Mouse (Mus musculus) cerebellum, adult 2 months (tissue): ENCODE data around the gene Ace. TPM values are rescaled to one million over a fixed set of nuclear protein-coding genes. Genes with fewer than 3 reads are reported as not detected.

Experiments used
- DNase-seq, 2 experiments: peaks; one replicate each; pipeline ENCODE4 v3.0.0; 2021
- H3K27ac ChIP-seq: fragments of 200-500 bp; 2 replicates; pipeline ENCODE4 v1.5.1; 2012; ENCODE audit warnings: low read length, control low read depth, inconsistent platforms; ENCODE audit not compliant: insufficient read depth
- H3K27me3 ChIP-seq: fragments of 200-500 bp; 2 replicates; pipeline ENCODE4 v1.6.1; 2012; ENCODE audit warnings: inconsistent platforms, mild to moderate bottlenecking, low read length, moderate library complexity; ENCODE audit not compliant: control insufficient read depth, insufficient read depth
- H3K4me1 ChIP-seq: fragments of 200-500 bp; 2 replicates; pipeline ENCODE4 v1.6.1; 2011; ENCODE audit warnings: low read length; ENCODE audit not compliant: control insufficient read depth, insufficient read depth
- H3K4me3 ChIP-seq: fragments of 200-500 bp; replicated peaks from 2 replicates; pipeline ENCODE3; 2011; ENCODE audit warnings: mild to moderate bottlenecking, low read depth, low read length, control low read depth; ENCODE audit not compliant: insufficient read depth
- CTCF ChIP-seq: fragments of 200-500 bp; IDR thresholded peaks from 2 replicates; pipeline ENCODE4 v1.5.1; 2011; ENCODE audit warnings: low read depth, mild to moderate bottlenecking, control low read depth, low read length, moderate library complexity, borderline replicate concordance; ENCODE audit not compliant: insufficient read depth
- POLR2A ChIP-seq: fragments of 200-500 bp; IDR thresholded peaks from 2 replicates; pipeline ENCODE4 v1.6.1; 2011; ENCODE audit warnings: low read length, control low read depth, borderline replicate concordance; ENCODE audit not compliant: insufficient read depth
- WGBS: fragments of 180-500 bp; shearing (Covaris S2); methylation state at CpG from one replicate; pipeline ENCODE4 v1.1.7; 2018; 5-methylcytosine and 5-hydroxymethylcytosine counted together
- polyA plus RNA-seq: library from polyadenylated mRNA; depleted of rRNA; stranded (reverse); fragments of >200 nt; gene quantifications from 2 replicates; pipeline ENCODE4 v1.2.3, GENCODE M21; 2012

Gene Ace
- polyA plus RNA-seq, 1 experiment, result 13.6 TPM

DNA sequence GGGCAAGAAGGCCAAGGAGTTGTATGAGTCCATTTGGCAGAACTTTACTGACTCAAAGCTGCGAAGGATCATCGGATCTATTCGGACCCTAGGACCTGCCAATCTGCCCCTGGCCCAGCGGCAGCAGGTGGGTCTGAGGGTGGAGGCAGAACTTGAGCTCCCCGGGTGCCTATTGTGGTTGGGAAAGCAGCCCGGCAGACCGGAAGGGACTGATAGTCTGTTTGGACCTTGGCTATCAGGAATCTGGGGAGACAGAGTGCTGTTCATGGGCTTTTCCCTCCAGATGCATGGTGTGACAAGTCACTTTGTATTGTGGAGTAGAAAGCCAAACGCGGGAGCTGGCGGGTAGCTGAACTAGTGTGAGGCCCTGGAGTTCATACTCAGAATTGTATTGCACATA lies 1.2 kb downstream of the Ace start:
- Histone ChIP-seq H3K27me3 (no peaks in the 10 kb centered on the region), H3K27ac (no peak overlapping the region), H3K4me3 (no peak overlapping the region), H3K4me1 (peaks cover 8% of the 10 kb centered on the region)
- WGBS, result 63% methylated on average over 10 of the region's 10 CpGs
- DNase-seq, result no peak
- TF ChIP-seq CTCF (no peak), POLR2A (no peak)

DNA sequence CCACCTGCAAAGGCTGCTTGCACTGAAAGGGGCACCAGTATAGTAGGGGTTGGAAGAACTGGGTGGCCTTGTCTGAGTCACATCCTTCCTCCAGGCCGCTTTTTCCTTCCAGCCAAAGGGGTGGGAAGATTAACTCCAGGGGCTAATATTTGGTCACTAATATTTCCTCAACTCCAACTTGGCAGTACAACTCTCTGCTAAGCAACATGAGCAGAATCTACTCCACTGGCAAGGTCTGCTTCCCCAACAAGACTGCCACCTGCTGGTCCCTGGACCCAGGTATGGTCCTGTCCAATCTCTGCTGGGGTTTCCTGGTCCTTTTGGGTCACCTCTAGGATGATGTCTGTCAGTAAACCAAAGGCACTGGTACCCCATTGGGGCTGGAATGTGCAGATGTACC lies 1.8 kb downstream of the Ace start:
- Histone ChIP-seq H3K27me3 (no peaks in the 10 kb centered on the region), H3K27ac (no peak overlapping the region), H3K4me1 (peaks cover 13% of the 10 kb centered on the region), H3K4me3 (no peak overlapping the region)
- no peak for DNase-seq
- TF ChIP-seq POLR2A, result no peak
- peak; percentile 52 for TF ChIP-seq CTCF
- 71% methylated on average over 1 of the region's 1 CpGs for WGBS

DNA sequence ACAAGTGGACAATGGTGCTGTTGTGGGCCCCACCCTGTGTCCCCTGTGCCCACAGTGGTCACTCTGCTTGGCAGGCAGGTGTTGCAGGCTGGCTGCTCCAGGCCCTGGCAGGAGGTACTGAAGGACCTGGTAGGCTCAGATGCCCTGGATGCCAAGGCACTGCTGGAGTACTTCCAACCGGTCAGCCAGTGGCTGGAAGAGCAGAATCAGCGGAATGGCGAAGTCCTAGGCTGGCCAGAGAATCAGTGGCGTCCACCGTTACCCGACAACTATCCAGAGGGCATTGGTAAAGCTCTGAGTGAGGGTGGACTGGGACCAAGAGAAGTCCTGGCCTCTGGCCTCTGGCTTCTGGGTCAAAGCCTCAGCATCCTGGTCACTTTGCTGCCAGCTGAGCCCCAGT lies 6.8 kb downstream of the Ace start:
- Histone ChIP-seq H3K4me3 (no peak overlapping the region), H3K4me1 (peaks cover 29% of the 10 kb centered on the region), H3K27ac (no peak overlapping the region), H3K27me3 (no peaks in the 10 kb centered on the region)
- WGBS, result 27% methylated on average over 6 of the region's 6 CpGs
- peak; percentile 62 to 68 for DNase-seq
- TF ChIP-seq CTCF, result no peak

DNA sequence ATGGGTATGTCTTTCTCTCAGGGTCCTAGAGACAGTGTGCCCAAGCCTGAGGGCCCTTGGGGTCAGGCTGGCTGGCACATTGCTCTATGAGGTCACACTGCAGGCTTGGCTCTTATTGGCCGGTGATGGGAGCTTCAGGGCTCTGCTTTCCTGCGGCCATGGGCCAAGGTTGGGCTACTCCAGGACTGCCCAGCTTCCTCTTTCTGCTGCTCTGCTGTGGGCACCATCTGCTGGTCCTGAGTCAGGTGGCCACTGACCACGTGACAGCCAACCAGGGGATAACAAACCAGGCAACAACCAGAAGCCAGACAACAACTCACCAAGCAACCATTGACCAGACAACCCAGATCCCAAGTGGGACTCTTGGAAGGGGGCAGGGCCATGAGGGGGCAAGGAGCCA lies 7.3 kb downstream of the Ace start:
- Histone ChIP-seq H3K4me3 (no peak overlapping the region), H3K27ac (no peak overlapping the region), H3K4me1 (peaks cover 29% of the 10 kb centered on the region), H3K27me3 (no peaks in the 10 kb centered on the region)
- DNase-seq, result peak; percentile 59 to 73
- WGBS, result 10% methylated on average over 3 of the region's 3 CpGs
- no peak for TF ChIP-seq CTCF

DNA sequence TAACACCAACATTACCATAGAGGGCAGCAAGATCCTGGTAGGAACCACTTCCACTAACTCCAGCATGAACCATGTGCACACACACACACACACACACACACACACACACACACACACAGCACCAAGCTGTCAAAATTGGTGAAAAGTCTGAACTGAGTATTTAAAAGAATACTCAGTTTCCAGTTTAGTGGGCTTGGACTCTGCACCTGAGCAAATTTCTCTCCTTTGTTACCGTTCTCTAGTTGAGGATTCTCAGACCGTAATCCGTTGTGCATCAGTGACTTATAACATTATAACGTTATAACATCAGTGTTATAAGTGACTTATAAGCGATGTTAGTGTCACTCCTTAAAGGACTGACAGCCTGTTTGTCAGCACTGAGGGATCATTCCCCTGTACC lies 7.9 kb downstream of the Ace start:
- H3K27me3 ChIP-seq, result no peaks in the 10 kb centered on the region
- DNase-seq, result no peak
- WGBS, result 95% methylated on average over 5 of the region's 5 CpGs
- no peak overlapping the region for H3K4me3 ChIP-seq
- peaks cover 29% of the 10 kb centered on the region for H3K4me1 ChIP-seq
- no peak for TF ChIP-seq POLR2A
- no peak for TF ChIP-seq CTCF
- H3K27ac ChIP-seq, result no peak overlapping the region

DNA sequence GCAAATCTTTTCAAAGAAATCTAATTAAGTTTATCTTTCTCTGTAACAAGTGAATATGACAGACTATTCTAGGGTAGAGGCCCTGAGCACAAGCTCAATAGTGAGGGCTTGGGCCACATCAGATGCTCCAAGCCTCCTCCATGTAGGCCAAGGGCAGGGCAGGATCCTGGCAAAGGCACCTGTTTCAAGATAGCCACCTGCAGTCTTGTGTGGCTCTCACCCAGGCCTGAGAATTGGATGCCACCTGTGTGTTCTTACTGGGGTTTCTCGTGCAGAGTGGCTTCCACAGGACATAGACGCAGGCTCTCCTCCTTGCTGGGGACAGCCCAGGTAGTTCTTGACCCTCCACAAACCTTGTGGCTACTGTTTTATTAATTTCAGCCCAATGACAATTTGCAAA lies 10.5 kb downstream of the Ace start:
- Histone ChIP-seq H3K27me3 (no peaks in the 10 kb centered on the region), H3K4me3 (no peak overlapping the region), H3K4me1 (peaks cover 29% of the 10 kb centered on the region), H3K27ac (no peak overlapping the region)
- TF ChIP-seq POLR2A, result no peak
- no peak for TF ChIP-seq CTCF
- DNase-seq, result peak; percentile 59 to 75
- 9% methylated on average over 2 of the region's 2 CpGs for WGBS

DNA sequence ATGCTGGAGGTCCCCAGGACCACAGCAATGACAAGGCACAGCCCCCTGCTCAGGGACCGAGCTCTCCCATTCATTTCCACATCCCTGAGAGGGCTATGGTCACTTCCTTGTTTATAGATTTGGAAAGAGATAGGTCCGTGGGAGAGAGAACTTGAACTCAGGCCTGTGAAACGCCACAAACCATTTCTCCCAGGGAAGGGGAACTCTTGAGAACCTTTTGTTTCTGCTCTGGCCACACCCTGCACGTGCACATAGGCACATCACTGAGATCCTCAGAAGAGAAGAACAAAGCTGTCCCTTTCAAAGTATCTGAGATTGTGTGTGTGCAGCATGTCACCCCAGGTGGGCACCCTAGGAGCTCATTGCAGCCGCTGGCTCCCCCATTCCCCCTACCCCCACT lies 10.9 kb downstream of the Ace start:
- no peak overlapping the region for H3K4me3 ChIP-seq
- TF ChIP-seq POLR2A (no peak), CTCF (no peak)
- H3K4me1 ChIP-seq, result peaks cover 27% of the 10 kb centered on the region
- 78% methylated on average over 5 of the region's 5 CpGs for WGBS
- DNase-seq, result no peak
- H3K27me3 ChIP-seq, result no peaks in the 10 kb centered on the region
- no peak overlapping the region for H3K27ac ChIP-seq

DNA sequence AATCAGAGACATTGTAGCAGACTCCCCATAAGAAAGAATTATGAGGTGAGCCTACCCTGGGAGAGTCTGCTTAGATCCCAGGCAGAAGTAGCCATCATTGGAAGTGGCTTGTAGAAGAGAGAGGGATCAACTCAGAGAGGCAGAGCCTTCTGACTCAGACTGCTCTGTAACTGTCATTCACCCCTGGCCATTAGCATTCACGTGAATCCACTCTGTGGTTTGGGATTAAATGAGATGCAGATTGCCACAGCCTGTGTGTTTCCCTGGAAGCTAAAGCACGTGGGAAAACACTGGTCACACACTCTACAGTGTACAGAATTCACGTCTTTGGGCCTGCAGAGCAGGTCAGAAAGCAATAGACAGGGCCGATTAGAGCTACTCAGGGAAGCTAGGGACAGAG lies 16.7 kb downstream of the Ace start:
- H3K27me3 ChIP-seq, result no peaks in the 10 kb centered on the region
- H3K4me3 ChIP-seq, result no peak overlapping the region
- TF ChIP-seq CTCF (no peak), POLR2A (no peak)
- H3K4me1 ChIP-seq, result peaks cover 16% of the 10 kb centered on the region; the same call in 1 of the 2 replicates
- H3K27ac ChIP-seq, result no peak overlapping the region
- 84% methylated on average over 4 of the region's 4 CpGs for WGBS
- DNase-seq, result no peak
